Mouse (Mus musculus) left cerebral cortex, adult 11 months (tissue): ENCODE results near the gene Lrrc7.
"Not testable (repeated sequence)": the region's sequence is repeated elsewhere in the genome, so short reads cannot be mapped to it uniquely, and the experiment has no call there.

Source experiments
- DNase-seq: peaks from one replicate; pipeline ENCODE4 v3.0.0; 2022; ENCODE audit warnings: low spot score

Gene Lrrc7

DNA sequence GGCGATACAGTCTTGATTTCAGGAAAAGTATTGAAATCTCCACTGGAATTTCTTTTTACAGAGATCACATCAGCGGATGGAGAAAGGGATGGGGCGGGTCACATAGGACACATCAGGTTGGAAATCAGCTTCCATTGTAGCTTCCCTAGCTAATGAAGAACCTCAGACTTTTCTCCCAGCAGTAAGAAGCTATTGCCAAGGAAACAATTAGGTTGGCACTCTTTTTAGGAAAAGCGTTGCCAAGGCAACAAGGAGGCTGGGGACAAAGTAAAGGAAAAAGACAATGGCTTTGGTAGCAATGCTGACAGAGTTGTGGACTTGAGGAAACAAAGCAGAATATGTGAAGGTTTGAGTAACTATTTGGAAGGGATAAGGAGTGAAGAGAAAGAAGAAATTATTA, 393.6 kb downstream of the Lrrc7 start:
- no peak for DNase-seq

DNA sequence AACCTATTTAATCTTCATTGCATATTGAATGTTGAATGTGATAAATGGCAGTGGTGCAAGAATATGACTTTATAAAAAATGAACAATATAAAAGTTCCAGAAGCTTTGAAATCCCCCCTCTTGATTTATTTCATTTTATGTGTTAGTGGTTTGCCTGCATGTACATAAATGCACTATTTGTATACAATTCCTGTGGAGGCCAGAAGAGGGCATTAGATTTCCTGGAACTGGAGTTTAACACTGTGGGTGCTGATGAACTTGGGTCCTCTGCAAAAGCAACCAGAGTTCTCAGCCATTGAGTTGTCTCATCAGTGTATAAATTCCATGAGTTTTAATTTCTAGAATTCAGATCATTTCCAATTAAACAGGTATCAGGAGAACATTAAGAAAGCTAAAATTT, 397.0 kb downstream of the Lrrc7 start:
- no peak for DNase-seq

DNA sequence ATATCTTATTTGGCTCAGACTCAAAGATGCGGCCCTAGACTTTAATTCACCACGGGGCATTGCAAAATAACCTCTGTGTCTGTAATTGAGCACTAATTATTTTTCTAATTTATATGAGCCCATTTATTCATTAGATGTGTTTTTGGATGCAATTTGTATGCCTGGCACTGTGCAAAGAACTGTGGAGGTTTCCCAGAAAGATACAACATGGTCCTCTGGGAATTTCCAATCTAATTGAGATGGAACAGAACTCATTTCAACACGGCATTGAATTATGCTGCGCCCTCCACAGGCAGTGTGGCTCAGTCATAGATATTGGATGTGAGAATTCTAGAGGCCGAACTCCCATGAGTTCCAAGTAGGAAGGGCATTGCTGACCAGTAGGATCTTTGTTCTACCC, 397.6 kb downstream of the Lrrc7 start:
- no peak for DNase-seq

DNA sequence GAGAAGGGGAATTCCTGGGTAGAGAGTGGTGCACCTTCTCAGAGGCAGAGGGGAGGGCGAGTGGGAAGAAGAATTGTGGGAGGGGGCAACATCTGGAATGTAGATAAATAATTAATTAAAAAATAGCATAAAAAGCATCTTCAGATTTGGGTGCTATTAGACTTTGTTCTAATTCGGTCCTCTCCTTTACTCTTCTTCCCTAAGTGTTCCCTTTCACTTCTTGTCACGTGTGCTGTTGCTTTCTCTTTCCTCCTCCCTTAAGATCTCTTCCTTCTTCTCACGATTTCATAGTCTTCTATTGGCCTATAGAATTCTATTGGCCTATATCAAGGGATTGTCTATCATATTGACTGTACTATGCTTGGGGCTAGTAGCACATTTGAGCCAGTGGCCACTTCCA, 398.9 kb downstream of the Lrrc7 start:
- no peak for DNase-seq

DNA sequence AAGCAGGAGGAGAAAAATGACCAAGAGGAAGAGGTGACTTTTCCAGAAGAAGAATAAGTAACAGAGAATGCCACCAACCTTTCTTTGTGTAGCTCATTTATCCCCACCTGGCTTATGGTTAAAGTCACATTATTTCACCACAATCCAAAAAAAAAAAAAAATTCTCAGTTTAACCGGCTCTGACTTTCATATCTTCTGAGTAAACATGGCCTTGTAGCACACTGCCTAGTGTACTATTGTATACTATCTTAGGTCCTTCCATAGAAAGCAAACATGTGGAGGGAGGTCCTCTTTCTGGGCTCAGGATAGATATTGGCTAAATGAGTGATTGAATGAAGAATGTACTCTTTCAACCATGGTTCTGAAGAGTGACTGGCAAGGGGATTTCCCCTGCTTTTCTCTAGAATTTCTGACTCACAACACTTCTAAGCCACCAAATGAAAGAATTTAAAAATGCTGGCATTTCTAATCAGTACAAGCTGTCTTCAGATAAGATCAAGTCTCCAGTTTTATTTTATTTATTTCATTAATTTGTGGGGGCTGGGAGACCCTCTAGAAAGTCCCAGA, 400.0 kb downstream of the Lrrc7 start:
- no peak for DNase-seq

DNA sequence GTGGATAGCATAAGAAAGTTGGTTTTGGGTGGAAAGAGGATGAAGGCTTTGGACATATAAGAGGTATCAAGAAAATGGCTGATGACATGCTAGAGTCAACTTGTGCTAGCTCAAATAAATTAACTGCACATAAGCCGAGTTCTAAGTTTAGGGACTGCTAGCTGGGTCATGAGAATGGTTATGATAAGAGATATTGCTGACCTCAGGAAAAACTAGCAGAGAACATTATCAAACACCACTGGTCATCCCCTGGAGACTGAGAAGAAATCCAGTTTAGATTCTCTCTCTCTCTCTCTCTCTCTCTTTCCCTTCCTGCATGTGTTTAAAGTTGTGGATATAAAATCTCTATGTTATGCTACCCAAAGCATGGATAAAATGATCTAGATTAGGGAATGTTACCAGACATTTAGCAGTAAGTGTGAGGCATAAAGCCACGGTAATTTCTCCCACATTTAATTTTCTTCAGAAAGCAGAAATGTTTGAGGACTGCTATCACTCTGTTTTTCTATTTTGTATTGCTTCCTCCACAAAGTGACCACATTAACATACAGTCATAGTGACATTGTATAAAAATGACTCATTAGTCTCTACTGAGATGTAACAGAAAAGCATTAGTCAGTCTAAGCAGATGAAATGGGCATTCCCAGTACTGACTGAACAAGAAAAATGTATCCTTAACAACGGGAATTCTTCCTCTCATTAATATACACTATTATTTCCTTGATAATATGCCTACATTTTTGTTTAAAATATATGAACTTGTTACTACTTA, 406.3 kb downstream of the Lrrc7 start:
- DNase-seq = no peak

DNA sequence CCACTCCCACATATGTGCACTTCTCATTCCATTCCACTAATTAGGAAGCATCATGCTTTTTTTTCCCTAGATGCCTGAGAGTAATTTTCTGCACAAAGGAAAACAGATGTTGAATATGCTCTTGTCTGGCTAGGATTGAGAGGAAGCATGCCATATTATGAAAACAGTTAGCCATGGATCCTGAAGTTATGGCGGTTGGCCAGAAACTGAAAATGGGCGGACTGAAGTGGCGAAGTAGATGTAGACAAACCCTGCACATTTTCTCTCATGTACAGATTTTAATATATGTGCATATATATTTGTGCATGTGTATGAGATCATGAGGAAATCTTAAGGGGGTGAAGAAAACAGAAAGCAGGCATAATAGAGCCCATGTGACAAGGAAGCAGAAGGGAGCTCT, 407.9 kb downstream of the Lrrc7 start:
- no peak for DNase-seq

DNA sequence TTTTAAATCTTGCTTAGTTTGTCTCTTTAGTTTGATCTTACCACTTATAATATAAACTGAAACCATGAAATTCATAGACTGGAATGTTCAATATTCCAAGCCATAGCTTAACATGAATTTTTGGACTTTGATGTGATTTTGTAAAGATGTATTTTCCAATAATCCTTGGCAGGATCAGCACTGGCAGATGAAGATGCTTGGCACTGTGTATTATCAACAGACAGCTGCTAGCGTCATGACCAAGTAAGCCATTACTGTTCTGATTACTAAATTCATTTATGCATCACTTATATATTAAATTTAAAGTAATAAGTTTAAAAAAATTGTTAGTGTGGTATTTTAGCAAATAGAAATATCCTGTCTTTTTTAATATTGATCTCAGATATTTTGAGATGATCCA, 413.0 kb downstream of the Lrrc7 start:
- no peak for DNase-seq

DNA sequence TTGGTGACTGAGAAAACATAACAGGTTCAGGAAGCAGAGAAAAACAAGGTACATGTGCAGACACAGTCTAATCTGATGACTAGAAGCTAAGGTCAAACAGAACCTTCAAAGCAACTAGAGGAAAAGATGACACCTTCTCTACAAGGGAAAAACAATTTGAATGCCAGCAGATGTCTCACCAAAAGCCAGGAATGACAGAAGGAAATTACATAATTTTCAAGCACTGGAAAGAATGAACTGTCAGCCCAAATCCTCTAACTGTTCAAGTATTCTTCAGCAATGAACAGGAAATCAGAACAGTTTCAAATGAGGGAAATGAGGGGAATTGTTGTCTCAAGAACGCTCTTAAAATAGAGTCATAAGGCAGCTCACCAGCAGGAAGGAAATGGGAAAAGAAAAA, 421.4 kb downstream of the Lrrc7 start:
- DNase-seq = no peak

DNA sequence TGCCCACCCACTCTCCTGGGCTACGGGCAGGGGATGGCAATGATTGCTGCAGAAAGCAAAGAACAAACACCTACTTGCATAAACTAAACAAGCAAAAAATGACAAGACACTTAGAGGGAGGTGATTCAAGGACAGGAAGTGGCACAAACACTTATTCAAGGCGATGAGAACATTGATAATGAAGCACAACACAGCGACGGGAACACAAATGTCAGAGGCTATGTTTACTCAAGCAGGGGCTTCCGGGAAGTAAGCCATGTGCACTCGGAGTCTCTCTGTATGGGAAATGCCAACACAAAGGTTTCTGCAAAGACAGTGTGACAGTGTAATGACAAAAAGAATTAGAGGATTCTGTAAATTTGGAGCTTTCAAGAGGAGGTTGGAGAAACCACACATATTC, 424.2 kb downstream of the Lrrc7 start:
- DNase-seq = no peak

DNA sequence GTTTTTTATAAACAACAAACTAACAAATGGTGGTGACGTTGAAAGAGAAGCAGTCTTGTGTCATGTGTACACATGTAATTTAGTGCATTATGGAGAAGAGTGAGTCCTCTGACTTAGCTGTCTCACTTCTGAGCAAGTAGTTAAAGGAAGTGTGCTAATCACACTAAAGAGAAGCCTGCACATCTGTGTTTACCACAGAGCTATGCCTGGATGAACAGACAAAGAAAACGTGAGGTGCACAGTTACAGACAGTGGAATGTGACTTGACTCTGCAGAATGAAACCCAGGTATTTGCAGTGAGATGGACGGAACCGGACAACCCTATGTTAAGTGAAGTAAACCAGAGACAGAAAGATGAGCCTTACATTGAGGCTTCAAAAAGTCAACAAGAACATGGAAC, 430.3 kb downstream of the Lrrc7 start:
- no peak for DNase-seq

DNA sequence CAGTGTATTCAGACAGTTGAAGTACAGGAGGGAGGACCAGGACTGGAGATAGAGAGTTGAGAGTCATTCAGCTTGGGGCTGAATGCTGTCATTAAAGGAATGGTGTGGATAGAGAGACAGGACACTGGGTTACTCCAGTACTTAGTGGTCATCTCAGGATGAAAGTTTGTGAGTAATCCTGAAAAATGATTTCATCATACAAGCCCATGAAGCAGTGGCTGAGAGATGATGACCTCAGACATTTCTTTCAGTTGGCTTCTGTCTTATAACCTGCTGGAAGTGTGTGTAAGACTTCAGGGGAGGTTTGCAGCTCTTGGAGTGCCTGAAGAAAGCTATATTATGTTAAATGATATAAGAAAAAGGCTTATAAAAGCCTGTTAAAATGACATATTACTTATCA, 430.8 kb downstream of the Lrrc7 start:
- DNase-seq = no peak

DNA sequence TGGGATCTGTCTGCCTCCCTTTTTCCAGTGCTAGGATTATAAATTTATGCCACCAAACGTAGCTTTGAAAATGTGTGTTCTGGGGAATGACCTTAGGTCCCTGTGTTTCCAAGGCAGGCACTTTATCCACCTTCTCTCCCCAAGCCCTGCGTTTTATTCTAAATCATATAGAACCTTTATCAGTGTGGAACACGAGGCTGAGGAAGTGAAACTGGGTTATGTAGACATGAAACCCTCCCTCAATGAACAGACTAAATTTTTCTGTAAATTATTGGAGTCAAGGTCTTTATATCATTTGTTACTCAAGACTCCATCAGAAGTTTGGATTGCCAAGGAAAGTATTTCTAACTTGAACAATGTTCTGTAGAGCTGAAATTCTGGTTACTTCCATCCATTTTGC, 439.1 kb downstream of the Lrrc7 start:
- no peak for DNase-seq

DNA sequence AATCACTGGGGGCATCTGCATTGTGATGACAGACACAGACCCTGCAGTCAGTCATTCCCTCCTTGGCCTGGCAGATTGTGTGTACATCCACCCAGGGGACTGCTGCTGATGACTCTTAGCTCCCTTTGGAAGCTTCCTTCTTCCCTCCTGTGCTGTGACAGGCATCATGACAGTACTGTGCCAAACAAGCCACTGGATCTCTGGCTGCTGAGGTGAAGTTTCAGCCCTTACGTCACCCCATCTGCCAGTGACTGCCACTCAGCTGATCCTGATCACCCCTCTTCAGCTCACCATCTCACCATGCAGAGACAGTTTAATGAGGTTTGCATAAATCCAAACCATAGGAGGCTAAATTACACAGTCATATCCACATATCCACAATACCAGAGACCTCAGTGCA, 456.8 kb downstream of the Lrrc7 start:
- DNase-seq = no peak

DNA sequence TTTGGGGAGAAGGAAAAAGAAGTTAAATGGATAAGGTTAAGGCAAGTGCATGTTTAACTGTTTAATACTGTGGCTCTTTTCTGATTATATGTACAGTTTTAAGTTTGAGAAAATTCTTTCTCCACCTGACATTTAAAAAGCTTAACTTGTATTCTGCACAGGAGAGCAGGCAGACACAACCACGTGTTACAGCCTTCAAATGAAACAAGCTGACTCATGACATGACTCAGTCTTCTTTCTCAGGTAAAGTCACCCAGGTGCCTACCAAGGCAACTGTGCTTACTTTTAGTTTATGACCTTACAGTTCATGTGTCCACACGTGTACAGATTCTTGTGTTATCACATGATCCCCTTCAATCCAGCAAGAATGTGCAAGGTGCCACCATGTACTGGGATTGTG, 458.6 kb downstream of the Lrrc7 start:
- no peak for DNase-seq

DNA sequence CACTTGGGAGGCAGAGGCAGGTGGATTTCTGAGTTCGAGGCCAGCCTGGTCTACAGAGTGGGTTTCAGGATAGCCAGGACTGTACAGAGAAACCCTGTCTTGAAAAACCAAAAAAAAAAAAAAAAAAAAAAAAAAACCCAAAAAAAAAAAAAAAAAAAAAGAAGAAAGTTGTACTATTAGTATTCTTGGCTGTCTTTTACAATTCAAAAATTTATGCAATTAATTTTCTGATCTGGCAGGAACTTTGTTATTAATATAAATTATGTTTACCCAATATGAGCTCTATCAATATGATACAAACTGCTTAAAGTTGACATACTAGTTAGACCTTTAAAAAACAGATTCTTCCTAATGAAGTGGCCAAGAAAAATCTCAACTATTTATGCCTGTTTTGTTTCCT, 459.5 kb downstream of the Lrrc7 start:
- not testable (repeated sequence) for DNase-seq

DNA sequence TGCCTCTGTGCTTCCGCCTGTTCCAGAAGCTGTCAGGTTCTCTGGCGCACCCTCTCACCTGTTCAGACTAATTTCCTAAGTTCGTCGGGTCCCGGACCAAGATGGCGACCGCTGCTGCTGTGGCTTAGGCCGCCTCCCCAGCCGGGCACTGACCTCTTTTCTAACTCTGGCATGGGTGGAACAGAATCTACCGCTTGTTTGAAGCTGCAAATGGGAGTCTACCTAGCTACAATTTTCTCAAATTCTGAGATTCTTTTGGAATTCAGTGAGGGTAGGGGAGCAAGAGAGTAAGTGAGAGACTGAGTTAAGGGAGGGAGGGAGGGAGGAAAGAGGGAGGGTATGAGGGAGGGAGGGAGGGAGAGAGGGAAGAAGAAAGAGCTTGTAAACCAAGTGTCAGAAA, 460.0 kb downstream of the Lrrc7 start:
- not testable (repeated sequence) for DNase-seq

DNA sequence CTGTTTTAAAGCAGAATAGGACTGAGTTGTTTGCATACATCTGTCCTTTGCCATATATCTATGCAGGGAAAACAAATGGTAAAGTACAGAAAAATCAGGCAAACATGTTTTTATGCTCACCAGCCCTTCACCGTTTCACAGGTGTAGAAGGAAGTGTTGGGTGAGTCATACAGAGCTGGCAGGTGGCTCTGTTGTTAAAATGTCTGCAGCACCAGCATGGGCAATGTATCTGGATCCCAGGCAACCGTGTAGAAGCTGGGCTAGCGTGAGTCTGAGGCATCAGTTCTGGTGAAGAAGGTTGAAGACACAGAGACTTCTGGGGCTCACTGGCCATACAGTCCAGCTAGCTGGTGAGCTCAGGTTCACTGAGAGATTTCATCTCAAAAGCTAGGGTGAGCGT, 468.1 kb downstream of the Lrrc7 start:
- no peak for DNase-seq

DNA sequence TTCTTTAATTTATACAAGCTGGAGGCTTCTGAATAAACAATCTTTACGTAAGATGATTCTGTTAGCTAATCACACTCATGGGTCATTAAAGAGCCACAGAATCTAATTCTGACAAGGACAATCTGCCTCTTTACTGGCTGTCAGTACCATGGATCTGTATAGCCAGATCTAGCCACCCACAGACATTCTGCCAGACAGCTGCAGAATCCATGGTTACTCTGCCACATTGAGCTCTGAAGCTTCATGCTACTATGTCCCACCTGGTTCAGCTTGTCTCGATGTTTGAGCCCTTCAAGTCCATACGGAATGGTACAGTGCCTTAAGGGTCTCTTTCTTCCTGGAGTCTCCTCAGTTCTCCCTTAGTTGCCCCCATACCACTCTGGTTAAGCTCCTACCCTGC, 470.4 kb downstream of the Lrrc7 start:
- no peak for DNase-seq

DNA sequence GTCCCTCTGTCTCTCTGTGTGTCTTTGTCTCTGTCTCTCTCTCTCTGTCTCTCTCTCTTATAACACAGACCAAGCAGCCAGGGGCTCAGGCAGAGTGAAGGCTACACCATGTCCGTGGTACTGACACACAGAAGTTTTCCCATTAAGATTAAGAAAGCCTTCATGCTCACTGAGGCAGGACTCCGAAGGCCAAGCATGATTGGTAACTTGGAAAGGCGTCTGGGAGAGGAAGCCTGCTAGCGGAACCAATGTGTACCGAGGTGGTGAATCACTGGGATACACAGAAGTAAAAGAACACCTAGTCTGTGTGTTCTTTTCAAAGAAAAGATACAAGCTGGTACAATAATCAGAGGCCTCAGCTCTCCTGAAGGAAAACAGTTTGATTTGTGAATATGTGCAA, 484.2 kb downstream of the Lrrc7 start:
- no peak for DNase-seq

DNA sequence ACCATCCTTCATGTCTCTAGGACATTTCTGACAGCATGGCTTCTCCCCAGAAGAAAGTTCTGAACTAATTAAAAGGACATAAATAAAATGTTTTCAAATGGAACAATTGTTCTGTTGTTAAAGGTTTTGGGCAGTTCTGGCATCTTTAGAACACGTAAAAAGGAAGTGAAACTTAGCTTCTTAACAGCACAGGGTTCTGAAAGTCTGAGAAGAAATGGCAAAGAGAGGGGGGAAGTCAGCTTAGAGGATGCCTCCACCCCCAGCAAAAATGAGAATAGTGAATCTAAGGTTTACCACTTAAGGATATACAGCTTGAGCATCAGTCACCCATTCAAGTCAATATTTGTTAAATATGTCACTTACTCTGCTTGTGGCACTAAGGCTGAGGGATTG, 484.6 kb downstream of the Lrrc7 start:
- no peak for DNase-seq

DNA sequence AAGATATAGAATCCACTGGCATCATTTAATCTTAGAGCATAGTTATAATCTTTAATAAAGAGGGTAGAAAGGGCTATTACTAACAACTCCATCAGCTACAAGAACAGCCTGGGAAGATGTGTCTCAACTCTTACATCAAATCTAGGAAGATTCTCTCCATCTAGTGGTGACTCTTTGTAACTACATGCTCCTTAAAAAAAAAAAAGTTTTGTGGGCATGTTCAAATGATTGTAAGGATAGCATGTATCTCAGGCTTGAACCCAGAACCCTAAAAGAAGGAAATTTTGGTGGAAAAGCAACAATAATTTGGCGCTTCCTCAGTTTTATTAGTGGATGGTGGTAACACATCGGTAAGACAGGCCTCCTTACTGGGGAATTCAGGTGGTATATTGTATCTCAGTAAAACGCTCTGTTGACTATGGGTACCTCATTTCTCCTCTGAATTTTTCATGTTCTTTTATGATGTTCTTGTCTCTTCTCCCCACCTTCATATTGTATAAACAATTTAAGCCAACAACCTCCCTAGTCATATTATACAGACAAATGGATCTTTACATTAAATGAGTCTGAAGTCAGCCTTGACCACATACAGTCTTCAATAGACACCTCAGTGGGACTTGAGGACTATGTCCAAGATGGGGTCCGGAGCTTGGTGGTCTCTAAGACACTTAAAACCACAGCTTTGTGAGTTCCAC, 485.2 kb downstream of the Lrrc7 start:
- no peak for DNase-seq

DNA sequence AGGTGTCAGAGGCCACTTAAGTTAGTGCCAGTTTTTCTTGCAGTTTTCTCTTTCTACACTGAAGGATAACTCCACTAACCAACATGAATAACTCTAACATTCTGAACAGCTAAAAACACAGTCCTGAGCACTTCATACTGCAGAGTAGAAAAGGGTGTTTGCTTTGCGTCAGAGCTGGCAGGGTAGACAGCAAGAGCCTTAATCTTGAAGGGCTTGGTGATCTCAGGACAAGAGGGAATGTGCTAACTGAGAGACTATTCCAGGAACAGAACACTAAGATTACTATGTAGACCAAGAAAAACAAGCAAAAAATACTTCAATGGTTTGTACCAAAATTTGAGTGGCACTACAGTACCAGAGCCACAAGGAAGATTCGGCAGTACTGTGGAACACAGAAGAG, 487.0 kb downstream of the Lrrc7 start:
- no peak for DNase-seq
